Mouse (Mus musculus) neural tube, embryonic 15.5 days (tissue): ENCODE results near the gene Sac3d1. TPM values are rescaled to one million over a fixed set of nuclear protein-coding genes. Genes with fewer than 3 reads are reported as not detected.

Experiments used
- ATAC-seq: fragments of 200-750 bp; cut with Nextera tagmentation; 2 replicates; pipeline ENCODE4 v1.8.0; 2017; ENCODE audit warnings: mild to moderate bottlenecking, moderate TSS enrichment, moderate library complexity; ENCODE audit not compliant: low FRiP score
- H3K27ac ChIP-seq: fragments of 300-500 bp; sonication (generic); replicated peaks from 2 replicates; pipeline ENCODE4 v1.5.1; 2015; ENCODE audit warnings: mild to moderate bottlenecking, inconsistent platforms
- H3K27me3 ChIP-seq: fragments of 300-500 bp; sonication (generic); replicated peaks from 2 replicates; pipeline ENCODE4 v1.6.1; 2015; ENCODE audit warnings: inconsistent platforms
- H3K36me3 ChIP-seq: fragments of 300-500 bp; sonication (generic); 2 replicates; pipeline ENCODE4 v1.6.1; 2015; ENCODE audit warnings: inconsistent platforms
- H3K4me1 ChIP-seq: fragments of 300-500 bp; sonication (generic); 2 replicates; pipeline ENCODE4 v1.6.1; 2015; ENCODE audit warnings: inconsistent platforms
- H3K4me2 ChIP-seq: fragments of 300-500 bp; sonication (generic); 2 replicates; pipeline ENCODE4 v1.6.1; 2015; ENCODE audit warnings: inconsistent platforms, mild to moderate bottlenecking, moderate library complexity
- H3K4me3 ChIP-seq: fragments of 300-500 bp; sonication (generic); replicated peaks from 2 replicates; pipeline ENCODE4 v1.5.1; 2015; ENCODE audit warnings: mild to moderate bottlenecking, inconsistent platforms
- H3K9ac ChIP-seq: fragments of 300-500 bp; sonication (generic); replicated peaks from 2 replicates; pipeline ENCODE4 v1.6.1; 2015; ENCODE audit warnings: mild to moderate bottlenecking, inconsistent platforms
- H3K9me3 ChIP-seq: fragments of 300-500 bp; sonication (generic); replicated peaks from 2 replicates; pipeline ENCODE4 v1.6.1; 2016; ENCODE audit warnings: inconsistent platforms
- WGBS: fragments of 180-500 bp; shearing (Covaris S2); methylation state at CpG from one replicate; pipeline ENCODE4 v1.1.7; 2015; ENCODE audit warnings: mixed read lengths; 5-methylcytosine and 5-hydroxymethylcytosine counted together
- polyA plus RNA-seq: library from polyadenylated mRNA; unstranded; fragments of >200 nt; fragmentation: Nextera tagmentation; extraction: Ambion mirVana; gene quantifications from 2 replicates; pipeline ENCODE4 v1.2.1, GENCODE M21; 2015

The Sac3d1 gene
- polyA plus RNA-seq, 1 experiment from 2014 or later, result 52.7 TPM

- Histone ChIP-seq H3K9ac (peak overlapping the region; percentile 78), H3K4me2 (peak overlapping the region; percentile 92), H3K36me3 (peaks cover 35% of the 10 kb centered on the region), H3K27ac (peak overlapping the region; percentile 95), H3K9me3 (no peaks in the 10 kb centered on the region), H3K4me3 (peak overlapping the region; percentile 71), H3K27me3 (no peaks in the 10 kb centered on the region), H3K4me1 (peaks cover 30% of the 10 kb centered on the region)
- 5% methylated on average over 32 of the region's 32 CpGs for WGBS
- ATAC-seq, result no peak
Observed at GRCm38 (mm10) chr19:6117346-6117985, 984 bp downstream of the Sac3d1 start.

- Histone ChIP-seq H3K4me3 (peak overlapping the region; percentile 71; the same call in 1 of the 2 replicates), H3K36me3 (peaks cover 36% of the 10 kb centered on the region), H3K27ac (no peak overlapping the region), H3K9me3 (no peaks in the 10 kb centered on the region), H3K4me2 (peak overlapping the region; percentile 92), H3K9ac (0 out of 2 replicates have a peak overlapping the region, but pooled peaks have one; percentile 36), H3K27me3 (no peaks in the 10 kb centered on the region), H3K4me1 (peaks cover 30% of the 10 kb centered on the region)
- ATAC-seq, result no peak
- WGBS, result 90% methylated on average over 15 of the region's 15 CpGs
Observed at GRCm38 (mm10) chr19:6116113-6116850, 2.2 kb downstream of the Sac3d1 start.

- no peak overlapping the region for H3K4me2 ChIP-seq
- peaks cover 16% of the 10 kb centered on the region for H3K4me1 ChIP-seq
- H3K27ac ChIP-seq, result no peak overlapping the region
- ATAC-seq, result no peak
- H3K36me3 ChIP-seq, result peaks cover 31% of the 10 kb centered on the region
- H3K9me3 ChIP-seq, result no peaks in the 10 kb centered on the region
- H3K9ac ChIP-seq, result no peak overlapping the region
- WGBS, result 71% methylated on average over 6 of the region's 6 CpGs
- no peaks in the 10 kb centered on the region for H3K27me3 ChIP-seq
- no peak overlapping the region for H3K4me3 ChIP-seq
Observed at GRCm38 (mm10) chr19:6113116-6113515, 5.3 kb downstream of the Sac3d1 start.

GRCm38 (mm10) chr19:6105586-6105985, 12.9 kb downstream of the Sac3d1 start, which contains the start of gene Naaladl1:
Gene Naaladl1, plus strand, starts transcription at chr19:6105782.
- Histone ChIP-seq H3K27me3 (no peaks in the 10 kb centered on the region), H3K36me3 (no peaks in the 10 kb centered on the region), H3K9ac (no peak within 1 kb of the TSS), H3K4me2 (no peak within 1 kb of the TSS), H3K27ac (no peak within 1 kb of the TSS), H3K9me3 (no peaks in the 10 kb centered on the region), H3K4me1 (no peaks in the 10 kb centered on the region), H3K4me3 (no peak within 1 kb of the TSS)
- 88% methylated on average over 7 of the region's 7 CpGs for WGBS
- no peak for ATAC-seq

- H3K9me3 ChIP-seq, result no peaks in the 10 kb centered on the region
- no peaks in the 10 kb centered on the region for H3K27me3 ChIP-seq
- no peak overlapping the region for H3K4me2 ChIP-seq
- 89% methylated on average over 4 of the region's 4 CpGs for WGBS
- H3K36me3 ChIP-seq, result no peaks in the 10 kb centered on the region
- no peaks in the 10 kb centered on the region for H3K4me1 ChIP-seq
- no peak for ATAC-seq
- no peak overlapping the region for H3K9ac ChIP-seq
- H3K4me3 ChIP-seq, result no peak overlapping the region
- H3K27ac ChIP-seq, result no peak overlapping the region
Observed at GRCm38 (mm10) chr19:6104476-6104875, 14.0 kb downstream of the Sac3d1 start.

- ATAC-seq, result no peak
- Histone ChIP-seq H3K27ac (no peak overlapping the region), H3K4me3 (no peak overlapping the region), H3K4me1 (no peaks in the 10 kb centered on the region), H3K9ac (no peak overlapping the region), H3K27me3 (no peaks in the 10 kb centered on the region), H3K36me3 (no peaks in the 10 kb centered on the region), H3K9me3 (no peaks in the 10 kb centered on the region), H3K4me2 (no peak overlapping the region)
- WGBS, result 86% methylated on average over 6 of the region's 6 CpGs
Observed at GRCm38 (mm10) chr19:6102169-6102853, 16.1 kb downstream of the Sac3d1 start.

- Histone ChIP-seq H3K4me3 (no peak overlapping the region), H3K27ac (no peak overlapping the region), H3K36me3 (no peaks in the 10 kb centered on the region), H3K4me1 (no peaks in the 10 kb centered on the region), H3K9ac (no peak overlapping the region), H3K9me3 (no peaks in the 10 kb centered on the region), H3K27me3 (no peaks in the 10 kb centered on the region), H3K4me2 (no peak overlapping the region)
- ATAC-seq, result no peak
- 58% methylated on average over 6 of the region's 6 CpGs for WGBS
Observed at GRCm38 (mm10) chr19:6101186-6101585, 17.3 kb downstream of the Sac3d1 start.

- no peaks in the 10 kb centered on the region for H3K9me3 ChIP-seq
- no peak for ATAC-seq
- WGBS, result 84% methylated on average over 3 of the region's 3 CpGs
Observed at GRCm38 (mm10) chr19:6097847-6098246, 20.6 kb downstream of the Sac3d1 start.

GRCm38 (mm10) chr19:6094119-6094518, 24.3 kb downstream of the Sac3d1 start, which contains the start of gene AC131692.1:
Gene AC131692.1, plus strand, starts transcription at chr19:6094419.
- WGBS, result 92% methylated on average over 7 of the region's 7 CpGs
- H3K4me1 ChIP-seq, result no peaks in the 10 kb centered on the region
- ATAC-seq, result no peak
- no peaks in the 10 kb centered on the region for H3K27me3 ChIP-seq
- H3K9ac ChIP-seq, result no peak within 1 kb of the TSS
- 0 out of 2 replicates have a peak, but pooled peaks cover 3% of the 10 kb centered on the region for H3K36me3 ChIP-seq
- no peak within 1 kb of the TSS for H3K27ac ChIP-seq
- H3K4me3 ChIP-seq, result no peak within 1 kb of the TSS
- no peak within 1 kb of the TSS for H3K4me2 ChIP-seq
- no peaks in the 10 kb centered on the region for H3K9me3 ChIP-seq

More at GRCm38 (mm10) chr19:6097847-6098246, 20.6 kb downstream of the Sac3d1 start:
- Histone ChIP-seq H3K4me2 (no peak overlapping the region), H3K9ac (no peak overlapping the region), H3K27ac (no peak overlapping the region), H3K27me3 (no peaks in the 10 kb centered on the region), H3K4me3 (no peak overlapping the region), H3K4me1 (no peaks in the 10 kb centered on the region), H3K36me3 (no peaks in the 10 kb centered on the region)

- no peaks in the 10 kb centered on the region for H3K9me3 ChIP-seq
- H3K27ac ChIP-seq, result no peak overlapping the region
- 94% methylated on average over 13 of the region's 13 CpGs for WGBS
- H3K4me2 ChIP-seq, result no peak overlapping the region
- H3K4me1 ChIP-seq, result peaks cover 15% of the 10 kb centered on the region
- no peak overlapping the region for H3K4me3 ChIP-seq
- no peak for ATAC-seq
- H3K36me3 ChIP-seq, result 0 out of 2 replicates have a peak, but pooled peaks cover 3% of the 10 kb centered on the region
- H3K9ac ChIP-seq, result no peak overlapping the region
- H3K27me3 ChIP-seq, result no peaks in the 10 kb centered on the region
Observed at GRCm38 (mm10) chr19:6088841-6089240, 29.6 kb downstream of the Sac3d1 start.

- ATAC-seq, result peak; percentile 36; the same call in 1 of the 2 replicates
- H3K27me3 ChIP-seq, result no peaks in the 10 kb centered on the region
- peak overlapping the region; percentile 67 for H3K4me3 ChIP-seq
- WGBS, result under 1% methylated on average over 17 of the region's 17 CpGs
- H3K9ac ChIP-seq, result no peak overlapping the region
- H3K27ac ChIP-seq, result no peak overlapping the region
- peaks cover 30% of the 10 kb centered on the region for H3K4me1 ChIP-seq
- H3K36me3 ChIP-seq, result peaks cover 26% of the 10 kb centered on the region
- H3K9me3 ChIP-seq, result no peaks in the 10 kb centered on the region
- peak overlapping the region; percentile 94 for H3K4me2 ChIP-seq
Observed at GRCm38 (mm10) chr19:6085417-6085879, 33.0 kb downstream of the Sac3d1 start.
